Mouse (Mus musculus): ENCODE data around the gene Tgm5. TPM values are rescaled to one million over a fixed set of nuclear protein-coding genes. Genes with fewer than 3 reads are reported as not detected.
"Not testable (repeated sequence)": the region's sequence is repeated elsewhere in the genome, so short reads cannot be mapped to it uniquely, and the experiment has no call there.

Tgm5 gene
- not detected in 2 replicates for polyA plus RNA-seq (2015; fragmentation: Nextera tagmentation; extraction: Ambion mirVana)

- no peaks in the 10 kb centered on the region for H3K4me1 ChIP-seq
- no peaks in the 10 kb centered on the region for H3K36me3 ChIP-seq (replicated peaks)
- no peak within 1 kb of the TSS for H3K4me3 ChIP-seq
- WGBS: 59% methylated on average over 6 of the region's 6 CpGs
- no peak for ATAC-seq (replicated peaks)
- no peaks in the 10 kb centered on the region for H3K27me3 ChIP-seq (replicated peaks)
- H3K27ac ChIP-seq: no peak within 1 kb of the TSS
- H3K9me3 ChIP-seq: no peaks in the 10 kb centered on the region
- no peak within 1 kb of the TSS for H3K4me2 ChIP-seq
- H3K9ac ChIP-seq: no peak within 1 kb of the TSS
These were observed at the start of gene Tgm5 for GRCm38 (mm10) chr2:121085480-121086185. Tgm5 (minus strand) TSS chr2:121085841.

- no peaks in the 10 kb centered on the region for H3K36me3 ChIP-seq (replicated peaks)
- no peak overlapping the region for H3K4me2 ChIP-seq
- no peaks in the 10 kb centered on the region for H3K9me3 ChIP-seq
- H3K27ac ChIP-seq: no peak overlapping the region
- H3K4me3 ChIP-seq: no peak overlapping the region
- ATAC-seq (replicated peaks): no peak
- H3K9ac ChIP-seq: no peak overlapping the region
- WGBS: 81% methylated on average over 1 of the region's 1 CpGs
- no peaks in the 10 kb centered on the region for H3K27me3 ChIP-seq (replicated peaks)
- peaks cover 7% of the 10 kb centered on the region for H3K4me1 ChIP-seq
These were observed 47.2 kb upstream of the Tgm5 start for GRCm38 (mm10) chr2:121132822-121133221.

- H3K9ac ChIP-seq: no peak overlapping the region
- no peaks in the 10 kb centered on the region for H3K27me3 ChIP-seq (replicated peaks)
- ATAC-seq (replicated peaks): no peak
- no peaks in the 10 kb centered on the region for H3K36me3 ChIP-seq (replicated peaks)
- H3K27ac ChIP-seq: no peak overlapping the region
- 71% methylated on average over 9 of the region's 9 CpGs for WGBS
- no peak overlapping the region for H3K4me2 ChIP-seq
- H3K9me3 ChIP-seq: no peaks in the 10 kb centered on the region
- H3K4me3 ChIP-seq: no peak overlapping the region
- H3K4me1 ChIP-seq: no peaks in the 10 kb centered on the region
These were observed 43.4 kb upstream of the Tgm5 start for GRCm38 (mm10) chr2:121128865-121129620.

GRCm38 (mm10) chr2:121127536-121127935 lies 41.9 kb upstream of the Tgm5 start:
- WGBS: 88% methylated on average over 1 of the region's 1 CpGs
- no peak overlapping the region for H3K4me3 ChIP-seq
- H3K9ac ChIP-seq: no peak overlapping the region
- no peaks in the 10 kb centered on the region for H3K27me3 ChIP-seq (replicated peaks)
- no peak overlapping the region for H3K4me2 ChIP-seq
- H3K9me3 ChIP-seq: no peaks in the 10 kb centered on the region
- H3K27ac ChIP-seq: no peak overlapping the region
- ATAC-seq (replicated peaks): no peak
- H3K36me3 ChIP-seq (replicated peaks): no peaks in the 10 kb centered on the region
- H3K4me1 ChIP-seq: no peaks in the 10 kb centered on the region

- 91% methylated on average over 5 of the region's 5 CpGs for WGBS
- not testable (repeated sequence) for H3K27ac ChIP-seq; H3K27me3 ChIP-seq (replicated peaks); H3K4me3 ChIP-seq; H3K4me2 ChIP-seq; H3K9me3 ChIP-seq; H3K4me1 ChIP-seq; H3K36me3 ChIP-seq (replicated peaks); H3K9ac ChIP-seq; ATAC-seq (replicated peaks)
These were observed 40.7 kb upstream of the Tgm5 start for GRCm38 (mm10) chr2:121126302-121126701.

- Histone ChIP-seq H3K27ac (no peak overlapping the region), H3K36me3 (replicated peaks) (no peaks in the 10 kb centered on the region), H3K27me3 (replicated peaks) (no peaks in the 10 kb centered on the region), H3K4me2 (no peak overlapping the region), H3K9me3 (no peaks in the 10 kb centered on the region), H3K9ac (no peak overlapping the region), H3K4me3 (no peak overlapping the region), H3K4me1 (no peaks in the 10 kb centered on the region)
- 90% methylated on average over 3 of the region's 3 CpGs for WGBS
- ATAC-seq (replicated peaks): no peak
These were observed 33.6 kb upstream of the Tgm5 start for GRCm38 (mm10) chr2:121119260-121119659.

- H3K4me3 ChIP-seq: no peak overlapping the region
- WGBS: 84% methylated on average over 2 of the region's 2 CpGs
These were observed 29.8 kb upstream of the Tgm5 start for GRCm38 (mm10) chr2:121115418-121115817.

GRCm38 (mm10) chr2:121109695-121110094 lies 24.1 kb upstream of the Tgm5 start, which contains the start of gene Tgm7:
Tgm7 (minus strand) TSS chr2:121109795.
- Histone ChIP-seq H3K36me3 (replicated peaks) (no peaks in the 10 kb centered on the region), H3K4me3 (no peak within 1 kb of the TSS), H3K9me3 (no peaks in the 10 kb centered on the region), H3K27me3 (replicated peaks) (no peaks in the 10 kb centered on the region), H3K4me1 (no peaks in the 10 kb centered on the region), H3K9ac (no peak within 1 kb of the TSS), H3K4me2 (no peak within 1 kb of the TSS), H3K27ac (no peak within 1 kb of the TSS)
- 90% methylated on average over 4 of the region's 4 CpGs for WGBS
- no peak for ATAC-seq (replicated peaks)

More at GRCm38 (mm10) chr2:121115418-121115817, 29.8 kb upstream of the Tgm5 start:
- Histone ChIP-seq H3K9ac (no peak overlapping the region), H3K4me1 (no peaks in the 10 kb centered on the region), H3K9me3 (no peaks in the 10 kb centered on the region), H3K4me2 (no peak overlapping the region), H3K27me3 (replicated peaks) (no peaks in the 10 kb centered on the region), H3K27ac (no peak overlapping the region), H3K36me3 (replicated peaks) (no peaks in the 10 kb centered on the region)
- ATAC-seq (replicated peaks): no peak

GRCm38 (mm10) chr2:121105940-121106339 lies 20.3 kb upstream of the Tgm5 start:
- H3K4me3 ChIP-seq: no peak overlapping the region
- no peak overlapping the region for H3K9ac ChIP-seq
- H3K4me2 ChIP-seq: no peak overlapping the region
- no peaks in the 10 kb centered on the region for H3K27me3 ChIP-seq (replicated peaks)
- no peaks in the 10 kb centered on the region for H3K4me1 ChIP-seq
- H3K36me3 ChIP-seq (replicated peaks): no peaks in the 10 kb centered on the region
- no peak for ATAC-seq (replicated peaks)
- H3K9me3 ChIP-seq: no peaks in the 10 kb centered on the region
- no peak overlapping the region for H3K27ac ChIP-seq

- Histone ChIP-seq H3K4me1 (no peaks in the 10 kb centered on the region), H3K27me3 (replicated peaks) (no peaks in the 10 kb centered on the region), H3K9me3 (no peaks in the 10 kb centered on the region), H3K4me2 (no peak overlapping the region), H3K27ac (no peak overlapping the region), H3K9ac (no peak overlapping the region), H3K4me3 (no peak overlapping the region), H3K36me3 (replicated peaks) (no peaks in the 10 kb centered on the region)
- 26% methylated on average over 9 of the region's 9 CpGs for WGBS
- no peak for ATAC-seq (replicated peaks)
These were observed 16.4 kb upstream of the Tgm5 start for GRCm38 (mm10) chr2:121102051-121102450.

- no peak overlapping the region for H3K9ac ChIP-seq
- no peak overlapping the region for H3K4me2 ChIP-seq
- no peak overlapping the region for H3K27ac ChIP-seq
- H3K4me3 ChIP-seq: no peak overlapping the region
- no peaks in the 10 kb centered on the region for H3K9me3 ChIP-seq
- WGBS: 77% methylated on average over 4 of the region's 4 CpGs
- no peaks in the 10 kb centered on the region for H3K4me1 ChIP-seq
- H3K27me3 ChIP-seq (replicated peaks): no peaks in the 10 kb centered on the region
- no peak for ATAC-seq (replicated peaks)
- H3K36me3 ChIP-seq (replicated peaks): no peaks in the 10 kb centered on the region
These were observed 4.1 kb upstream of the Tgm5 start for GRCm38 (mm10) chr2:121089751-121090150.

- no peaks in the 10 kb centered on the region for H3K4me1 ChIP-seq
- no peak overlapping the region for H3K27ac ChIP-seq
- ATAC-seq (replicated peaks): no peak
- H3K9ac ChIP-seq: no peak overlapping the region
- no peak overlapping the region for H3K4me2 ChIP-seq
- no peak overlapping the region for H3K4me3 ChIP-seq
- WGBS: 90% methylated on average over 3 of the region's 3 CpGs
- H3K36me3 ChIP-seq (replicated peaks): no peaks in the 10 kb centered on the region
- H3K9me3 ChIP-seq: no peaks in the 10 kb centered on the region
- no peaks in the 10 kb centered on the region for H3K27me3 ChIP-seq (replicated peaks)
These were observed 2.9 kb upstream of the Tgm5 start for GRCm38 (mm10) chr2:121088507-121088906.

GRCm38 (mm10) chr2:121082626-121083025 lies 3.0 kb downstream of the Tgm5 start:
- ATAC-seq (replicated peaks): no peak
- Histone ChIP-seq H3K4me2 (no peak overlapping the region), H3K4me3 (no peak overlapping the region), H3K9ac (no peak overlapping the region), H3K9me3 (no peaks in the 10 kb centered on the region), H3K36me3 (replicated peaks) (no peaks in the 10 kb centered on the region), H3K27ac (no peak overlapping the region), H3K27me3 (replicated peaks) (no peaks in the 10 kb centered on the region), H3K4me1 (no peaks in the 10 kb centered on the region)
- WGBS: 86% methylated on average over 1 of the region's 1 CpGs
